Mouse (Mus musculus): Measurements from ENCODE around the gene Olfr45.
"Not testable (repeated sequence)": the region's sequence is repeated elsewhere in the genome, so short reads cannot be mapped to it uniquely, and the experiment has no call there.

- TF ChIP-seq CTCF, EP300 (IDR thresholded peaks at IDR 0.05; ENCODE audit: low read depth): not testable (repeated sequence)
These were observed 11.1 kb upstream of the Olfr45 start for GRCm38 (mm10) chr7:140670693-140671092.
